Mouse (Mus musculus) NIH3T3 (cell line): ENCODE measurements around the gene Spata21.
"Not testable (repeated sequence)": the region's sequence is repeated elsewhere in the genome, so short reads cannot be mapped to it uniquely, and the experiment has no call there.

Experiments used
- DNase-seq: peaks from one replicate; pipeline ENCODE4 v3.0.0-alpha.2; 2012; ENCODE audit warnings: low read depth

The Spata21 gene

GRCm38 (mm10) chr4:141130704-141131342, 42.7 kb downstream of the Spata21 start:
- peak; percentile 57 for DNase-seq

DNA sequence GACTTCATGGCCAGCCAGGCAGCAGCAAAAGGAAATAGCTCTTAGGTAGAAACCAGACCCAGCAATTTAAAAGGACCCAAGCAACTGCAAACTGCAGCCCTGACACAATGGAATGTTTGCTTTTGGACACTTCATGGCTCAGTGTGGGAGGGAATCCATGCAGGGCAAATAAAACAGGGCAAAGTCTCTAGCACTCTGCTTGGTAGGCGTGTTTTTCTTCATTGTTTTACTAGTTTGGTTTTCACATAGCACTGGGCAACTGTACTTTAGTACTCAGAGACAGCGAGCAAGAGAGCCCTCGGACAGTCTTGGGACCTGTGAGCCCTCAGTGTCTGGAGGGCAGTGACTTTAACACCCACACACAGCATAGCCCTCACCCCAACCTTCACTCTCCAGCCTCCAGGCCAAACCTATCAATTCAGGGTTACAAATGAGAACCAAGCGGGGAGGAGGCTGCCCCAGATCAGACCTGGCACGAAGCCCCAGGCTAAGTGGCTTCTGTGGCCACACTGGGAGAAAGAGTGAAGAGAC, 43.5 kb downstream of the Spata21 start:
- no peak for DNase-seq

- DNase-seq: no peak
Observed at GRCm38 (mm10) chr4:141132191-141132590, 44.1 kb downstream of the Spata21 start.

GRCm38 (mm10) chr4:141133227-141133626, 45.1 kb downstream of the Spata21 start:
- no peak for DNase-seq

DNA sequence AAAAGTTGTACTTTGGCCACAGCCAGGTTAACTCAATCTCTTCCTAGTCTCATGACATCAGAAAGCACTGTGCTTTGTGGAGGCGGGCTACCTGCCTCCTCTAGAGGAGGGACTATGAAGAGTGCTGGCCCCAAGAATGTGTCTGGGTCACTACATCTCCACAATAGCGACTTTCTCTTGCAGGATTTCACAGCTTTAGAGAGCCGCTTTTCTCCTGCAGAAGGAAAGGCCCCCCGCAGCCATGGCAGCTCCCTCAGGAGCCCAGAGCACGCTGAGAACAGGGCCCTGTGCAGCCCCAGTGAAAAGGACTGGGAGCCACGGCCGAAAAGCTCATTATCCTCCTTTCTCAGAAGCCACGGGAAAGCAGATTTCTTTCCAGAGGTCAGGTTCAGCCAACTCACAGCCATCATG, 45.9 kb downstream of the Spata21 start:
- DNase-seq: no peak

GRCm38 (mm10) chr4:141134751-141135530, 46.8 kb downstream of the Spata21 start:
- no peak for DNase-seq

DNA sequence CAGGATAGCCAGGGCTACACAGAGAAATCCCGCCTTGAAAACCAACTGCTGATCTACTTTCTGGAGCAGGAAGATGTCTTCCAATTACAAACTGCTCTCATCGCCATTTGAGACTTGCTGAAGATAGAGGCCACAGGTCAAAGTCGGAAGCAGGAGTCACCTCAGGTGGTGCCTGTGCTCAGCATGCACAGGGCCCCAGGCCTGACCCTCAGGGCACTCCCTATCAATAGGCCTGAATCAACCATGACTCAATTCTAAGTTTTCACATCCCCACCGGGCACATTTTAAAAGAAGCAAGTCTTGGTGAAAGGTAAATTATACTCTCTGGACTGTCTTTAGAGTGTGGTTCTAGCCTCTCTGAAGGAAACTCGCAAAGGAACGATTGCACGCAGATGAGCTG, 48.0 kb downstream of the Spata21 start:
- DNase-seq: no peak

GRCm38 (mm10) chr4:141137740-141138139, 49.6 kb downstream of the Spata21 start:
- DNase-seq: not testable (repeated sequence)

DNA sequence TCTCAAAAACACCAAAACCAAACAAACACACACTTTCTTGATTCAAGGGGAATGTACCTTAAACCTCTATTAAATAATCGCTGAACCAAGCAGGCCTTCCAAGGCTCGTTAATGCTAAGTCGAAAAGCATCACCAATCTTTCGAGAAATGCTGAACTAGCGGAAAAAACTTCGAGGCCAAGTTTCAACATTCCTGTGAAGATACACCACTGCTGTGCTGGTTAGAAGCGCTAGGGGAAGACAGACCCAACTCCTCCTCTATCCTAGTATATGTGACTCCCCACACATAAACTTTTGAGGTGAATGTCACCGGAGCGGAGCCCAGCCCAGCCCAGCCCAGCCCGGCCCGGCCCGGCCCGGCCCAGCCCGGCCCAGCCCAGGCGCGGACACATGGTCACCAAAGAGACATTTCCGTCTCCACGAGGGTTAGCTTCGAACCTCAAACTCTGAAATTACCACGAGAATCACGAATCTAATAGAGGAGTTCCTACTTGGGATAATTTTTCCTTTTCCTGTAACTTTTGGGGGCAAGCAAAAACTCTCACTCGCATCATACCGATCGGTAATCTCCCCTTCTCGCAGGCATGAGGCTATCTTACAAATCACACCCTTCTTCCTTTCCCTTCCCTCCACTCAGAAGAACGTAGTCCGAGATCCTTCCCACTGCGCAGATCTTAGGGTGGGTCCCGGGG, 50.4 kb downstream of the Spata21 start:
- DNase-seq: peak; percentile 65

DNA sequence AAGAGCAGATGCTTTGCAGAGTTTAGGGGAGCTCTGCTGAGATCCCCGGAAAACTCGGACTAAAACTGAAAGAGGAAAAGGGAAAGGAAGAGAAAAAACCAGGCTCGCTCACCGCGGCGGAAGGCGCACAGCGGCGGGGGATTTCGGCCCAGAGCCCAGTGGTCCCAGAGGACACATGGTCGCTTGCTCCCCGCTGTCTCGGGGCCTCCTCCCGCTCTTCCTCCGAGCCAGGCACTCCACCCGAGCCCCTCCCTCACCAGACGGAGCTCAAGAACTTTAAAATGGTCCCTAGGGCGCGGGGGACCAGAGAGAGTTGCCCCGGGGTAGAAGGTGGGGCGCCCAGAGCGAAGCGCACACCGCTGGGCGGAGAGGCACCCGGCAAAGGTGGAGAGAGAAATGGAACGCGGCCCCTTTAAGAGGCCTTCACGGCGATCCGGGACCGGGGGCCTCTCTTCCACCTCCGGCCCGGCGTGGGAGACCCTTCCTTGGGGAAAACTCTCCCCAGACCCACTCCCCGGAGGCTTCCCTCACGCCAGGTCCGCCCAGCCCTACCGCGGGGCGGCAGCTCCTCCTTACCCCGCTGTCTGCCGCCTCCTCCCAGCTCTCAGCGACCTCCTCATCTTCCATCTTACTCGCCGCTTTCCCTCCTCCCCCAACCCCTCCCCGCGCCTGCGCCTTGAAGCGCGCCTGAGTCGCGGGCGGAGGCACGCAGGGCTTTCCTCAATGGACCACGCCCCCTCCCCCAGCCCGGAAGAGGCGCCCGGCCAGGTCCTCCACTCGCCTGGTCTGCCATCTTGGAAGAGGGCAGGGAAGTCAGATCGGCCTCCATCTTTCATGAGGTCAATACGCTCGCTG, 51.2 kb downstream of the Spata21 start, which contains the start of gene Szrd1:
Gene Szrd1, minus strand, starts transcription at position 660 of the 855 bp plus-strand sequence.
- peak; percentile 99 for DNase-seq

DNA sequence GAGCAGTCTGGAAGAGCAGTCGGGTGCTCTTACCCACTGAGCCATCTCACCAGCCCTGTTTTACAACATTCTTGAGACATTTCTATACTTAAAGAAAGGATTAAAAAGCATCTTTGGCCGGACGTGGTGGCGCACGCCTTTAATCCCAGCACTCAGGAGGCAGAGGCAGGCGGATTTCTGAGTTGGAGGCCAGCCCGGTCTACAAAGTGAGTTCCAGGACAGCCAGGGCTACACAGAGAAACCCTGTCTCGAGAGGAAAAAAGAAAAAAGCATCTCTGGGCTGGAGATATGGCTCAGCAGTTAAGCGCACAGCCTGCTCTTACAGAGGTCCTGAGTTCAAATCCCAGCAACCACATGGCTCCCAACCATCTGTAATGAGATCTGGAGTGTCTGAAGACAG, 52.2 kb downstream of the Spata21 start:
- not testable (repeated sequence) for DNase-seq

GRCm38 (mm10) chr4:141140967-141141366, 52.8 kb downstream of the Spata21 start:
- no peak for DNase-seq

DNA sequence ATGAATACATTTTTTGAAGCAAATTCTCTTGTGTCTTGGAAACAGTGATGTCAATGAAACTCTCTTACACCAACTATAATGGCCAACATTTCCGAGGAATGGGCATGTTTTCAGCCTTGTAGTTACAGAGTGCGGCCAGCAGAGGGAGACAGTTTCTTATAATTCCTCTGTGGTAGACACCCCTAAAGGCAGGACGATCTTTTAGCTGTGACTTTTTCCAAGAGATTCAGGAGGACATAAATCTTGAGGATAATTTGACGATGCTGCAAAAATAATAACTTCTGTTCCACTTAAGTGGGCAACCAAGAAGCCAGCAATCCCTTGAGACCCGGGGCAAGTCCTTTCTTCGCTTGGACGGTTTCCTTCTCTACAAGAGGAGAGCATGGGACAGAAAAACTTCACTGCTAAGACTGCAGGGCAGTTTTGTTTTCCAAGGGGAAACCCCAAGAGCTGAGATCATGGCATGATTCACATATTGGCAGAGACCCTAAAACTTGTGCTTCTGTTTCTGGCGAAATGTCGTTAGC, 54.2 kb downstream of the Spata21 start:
- DNase-seq: peak; percentile 87

DNA sequence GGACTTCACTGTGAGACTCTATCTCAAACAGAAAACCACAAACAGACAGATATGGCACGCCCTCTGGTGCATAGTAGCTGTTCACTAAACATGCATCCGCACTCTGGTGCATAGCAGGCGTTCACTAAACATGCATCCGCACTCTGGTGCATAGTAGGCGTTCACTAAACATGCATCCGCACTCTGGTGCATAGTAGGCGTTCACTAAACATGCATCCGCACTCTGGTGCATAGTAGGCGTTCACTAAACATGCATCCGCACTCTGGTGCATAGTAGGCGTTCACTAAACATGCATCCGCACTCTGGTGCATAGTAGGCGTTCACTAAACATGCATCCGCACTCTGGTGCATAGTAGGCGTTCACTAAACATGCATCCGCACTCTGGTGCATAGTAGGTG, 57.0 kb downstream of the Spata21 start:
- DNase-seq: not testable (repeated sequence)

- no peak for DNase-seq
Observed at GRCm38 (mm10) chr4:141146491-141147033, 58.4 kb downstream of the Spata21 start.

DNA sequence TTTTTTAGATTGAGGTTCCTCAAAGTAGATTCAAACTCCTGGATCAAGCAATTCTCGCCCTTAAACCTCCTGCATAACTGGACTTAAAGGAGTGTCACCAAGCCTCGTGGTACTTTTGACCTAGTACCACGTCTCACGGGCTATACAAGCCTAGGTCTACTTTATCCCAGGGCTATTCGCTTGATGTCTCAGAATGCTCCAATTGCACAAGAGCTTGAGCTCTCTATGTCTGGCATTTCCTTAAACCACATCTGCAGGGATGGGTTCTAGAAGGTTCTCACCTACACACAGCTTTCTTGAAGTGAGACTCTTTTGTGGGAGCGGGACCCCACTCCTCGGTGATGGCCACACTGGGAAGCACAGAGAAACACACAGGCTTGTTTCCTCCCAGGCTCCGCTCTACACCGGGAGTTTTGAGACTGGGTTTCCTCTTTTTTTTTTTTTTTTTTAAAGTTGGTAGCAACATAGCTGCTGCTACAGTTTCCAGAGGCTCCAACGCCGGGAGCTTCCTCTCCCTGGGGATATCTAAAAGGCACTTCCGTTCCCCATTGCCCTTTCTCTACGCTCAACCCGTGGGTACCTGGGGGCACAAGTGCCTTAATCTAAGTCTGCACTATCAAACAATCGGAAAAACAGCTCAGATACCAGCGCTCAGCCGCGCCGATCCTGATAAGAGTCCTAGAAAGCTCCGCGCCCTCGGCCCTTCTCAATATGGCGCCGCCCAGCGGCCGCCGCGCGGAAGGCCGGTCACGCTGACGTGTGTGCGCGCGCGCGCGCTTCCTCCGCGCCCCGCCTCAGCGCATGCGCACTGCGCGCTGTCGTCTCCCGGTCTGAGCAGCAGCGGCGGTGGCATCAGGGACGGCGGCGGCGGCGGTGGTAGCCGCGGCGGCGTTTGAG, 59.2 kb downstream of the Spata21 start, which contains the start of gene Fbxo42:
Gene Fbxo42, plus strand, starts transcription at position 802 of the 897 bp plus-strand sequence.
- peak; percentile 95 for DNase-seq

DNA sequence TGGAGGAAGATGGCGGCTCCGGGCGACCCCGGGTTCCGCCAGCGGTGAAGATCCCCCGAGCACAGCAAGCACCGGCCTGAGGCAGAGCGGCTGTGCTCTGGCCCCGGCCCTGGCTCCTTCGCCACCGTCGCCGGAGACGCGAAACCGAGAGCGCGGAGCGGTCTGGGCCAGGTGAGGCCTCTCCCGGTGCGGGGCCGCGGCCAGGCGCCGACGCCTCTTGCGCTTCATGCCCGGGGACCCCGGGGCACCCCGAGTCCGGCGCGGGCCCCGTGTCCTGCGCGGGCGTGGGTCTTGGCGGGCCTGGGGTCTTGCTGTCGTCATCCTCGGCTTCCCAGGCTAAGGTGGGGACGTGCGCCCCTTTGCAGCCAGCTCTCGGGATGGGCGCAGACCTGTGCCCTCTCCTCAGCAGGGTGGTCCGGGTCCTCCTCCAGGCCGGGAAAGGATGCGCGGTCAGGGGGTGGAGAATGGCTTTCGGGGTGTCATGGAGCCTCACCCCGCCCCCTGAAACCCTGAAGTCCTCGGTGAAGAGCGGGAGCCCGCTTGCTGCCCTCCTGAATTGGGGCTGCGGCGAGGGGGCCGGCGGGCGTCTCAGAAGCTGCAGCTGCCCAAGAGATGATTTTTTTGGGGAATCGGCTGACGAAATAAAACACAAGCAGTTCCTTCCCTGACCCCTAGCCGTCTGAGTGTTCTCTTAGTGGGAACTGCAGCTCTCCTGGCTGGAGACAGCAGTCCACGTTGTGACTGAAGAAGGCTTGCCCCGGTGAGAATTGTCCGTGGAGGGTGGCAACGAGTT, 60.1 kb downstream of the Spata21 start:
- DNase-seq: peak; percentile 52

- DNase-seq: no peak
Observed at GRCm38 (mm10) chr4:141149116-141149515, 61.0 kb downstream of the Spata21 start.

DNA sequence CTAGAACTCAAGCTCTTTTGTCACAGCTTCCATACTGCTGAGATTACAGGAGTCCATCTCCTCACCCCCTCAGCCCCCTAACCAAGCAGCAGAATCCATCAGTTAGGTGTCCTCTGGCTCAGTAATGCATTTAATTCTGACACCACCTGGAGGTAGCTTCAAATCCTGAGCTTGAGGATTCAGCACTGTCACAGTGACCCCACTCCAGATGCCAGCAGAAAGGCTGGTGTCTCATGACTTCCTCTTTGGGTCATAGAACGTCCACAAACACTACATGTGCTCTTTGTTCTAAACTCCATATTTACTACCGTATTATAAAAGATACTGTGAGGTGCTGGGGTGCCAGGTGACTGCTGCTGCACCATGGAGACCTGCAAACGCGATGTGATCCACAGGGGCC, 69.4 kb downstream of the Spata21 start:
- DNase-seq: no peak
